Mouse (Mus musculus) G1E (cell line): ENCODE results near the gene T2.

Experiments
- CTCF ChIP-seq: IDR thresholded peaks from 2 replicates; pipeline ENCODE4 v1.5.1; 2012; ENCODE audit warnings: low read depth, low read length, inconsistent platforms, mixed read lengths
- TAL1 ChIP-seq: conservative IDR thresholded peaks from 2 replicates; pipeline ENCODE4 v1.6.1; 2012; ENCODE audit warnings: low read depth, low read length, inconsistent platforms, mixed read lengths

DNA sequence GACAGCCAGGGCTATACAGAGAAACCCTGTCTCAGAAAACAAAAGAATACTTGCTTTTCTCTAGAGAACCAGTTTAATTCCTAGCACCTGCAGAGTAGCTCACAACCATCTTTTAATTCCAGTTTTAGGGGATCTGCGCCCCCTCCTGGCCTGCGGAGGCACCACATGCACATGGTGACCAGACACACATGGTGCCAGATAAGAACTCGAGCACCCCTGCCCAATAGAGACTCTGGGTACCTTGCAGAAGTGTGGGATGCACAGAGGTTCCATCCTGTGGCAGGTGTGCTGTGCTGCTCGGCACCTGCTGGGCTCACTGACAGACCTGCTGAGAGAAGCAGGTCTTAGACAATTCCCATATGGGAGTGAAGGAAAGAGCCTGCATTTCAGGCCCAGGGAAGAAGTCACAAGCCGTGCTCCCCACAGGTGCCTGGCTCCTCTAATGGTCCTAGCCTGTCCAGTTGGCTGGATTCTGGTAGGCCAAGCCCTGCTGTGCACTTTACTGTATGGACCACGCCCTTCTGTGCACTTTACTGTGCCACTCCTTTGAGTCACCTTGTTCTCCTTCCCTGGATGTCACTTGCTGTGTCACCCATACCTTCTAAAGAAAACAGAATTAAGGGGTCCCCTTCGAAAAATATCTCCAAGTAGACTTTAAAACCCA, 27.1 kb upstream of the T2 start:
- peak; percentile 34; the same call in 1 of the 2 replicates for TF ChIP-seq CTCF
- TF ChIP-seq TAL1, result no peak
